Mouse (Mus musculus) heart, embryonic 13.5 days (tissue): ENCODE measurements at regions not wholly inside any gene's neighbourhood (a gene's known extent, or its start where the extent isn't known, plus 50 kb on each side); places are given as distances from the start of the nearest gene placed in this dataset.

ENCODE experiments used
- ATAC-seq: fragments of 200-750 bp; cut with Nextera tagmentation; 2 replicates; pipeline ENCODE4 v1.8.0; 2017; ENCODE audit warnings: moderate TSS enrichment; ENCODE audit not compliant: insufficient number of reproducible peaks, low FRiP score, low TSS enrichment; ENCODE audit errors: extremely low read depth
- H3K27ac ChIP-seq: fragments of 300-500 bp; sonication (generic); replicated peaks from 2 replicates; pipeline ENCODE4 v1.5.1; 2015; ENCODE audit warnings: moderate library complexity, mild to moderate bottlenecking, inconsistent platforms
- H3K27me3 ChIP-seq: fragments of 300-500 bp; sonication (generic); replicated peaks from 2 replicates; pipeline ENCODE4 v1.6.1; 2015; ENCODE audit warnings: mild to moderate bottlenecking, inconsistent platforms
- H3K36me3 ChIP-seq: fragments of 300-500 bp; sonication (generic); 2 replicates; pipeline ENCODE4 v1.6.1; 2015; ENCODE audit warnings: mild to moderate bottlenecking, inconsistent platforms
- H3K4me1 ChIP-seq: fragments of 300-500 bp; sonication (generic); 2 replicates; pipeline ENCODE4 v1.6.1; 2015; ENCODE audit warnings: inconsistent platforms
- H3K4me2 ChIP-seq: fragments of 300-500 bp; sonication (generic); 2 replicates; pipeline ENCODE4 v1.6.1; 2015; ENCODE audit warnings: inconsistent platforms, mild to moderate bottlenecking, moderate library complexity
- H3K4me3 ChIP-seq: fragments of 300-500 bp; sonication (generic); 2 replicates; pipeline ENCODE4 v1.5.1; 2015; ENCODE audit warnings: moderate library complexity, mild to moderate bottlenecking, inconsistent platforms
- H3K9ac ChIP-seq: fragments of 300-500 bp; sonication (generic); 2 replicates; pipeline ENCODE4 v1.6.1; 2015; ENCODE audit warnings: inconsistent platforms, mild to moderate bottlenecking, moderate library complexity
- H3K9me3 ChIP-seq: fragments of 300-500 bp; sonication (generic); 2 replicates; pipeline ENCODE4 v1.6.1; 2016; ENCODE audit warnings: inconsistent platforms
- WGBS: fragments of 180-500 bp; shearing (Covaris S2); methylation state at CpG from one replicate; pipeline ENCODE4 v1.1.7; 2015; ENCODE audit warnings: mixed read lengths; 5-methylcytosine and 5-hydroxymethylcytosine counted together

DNA sequence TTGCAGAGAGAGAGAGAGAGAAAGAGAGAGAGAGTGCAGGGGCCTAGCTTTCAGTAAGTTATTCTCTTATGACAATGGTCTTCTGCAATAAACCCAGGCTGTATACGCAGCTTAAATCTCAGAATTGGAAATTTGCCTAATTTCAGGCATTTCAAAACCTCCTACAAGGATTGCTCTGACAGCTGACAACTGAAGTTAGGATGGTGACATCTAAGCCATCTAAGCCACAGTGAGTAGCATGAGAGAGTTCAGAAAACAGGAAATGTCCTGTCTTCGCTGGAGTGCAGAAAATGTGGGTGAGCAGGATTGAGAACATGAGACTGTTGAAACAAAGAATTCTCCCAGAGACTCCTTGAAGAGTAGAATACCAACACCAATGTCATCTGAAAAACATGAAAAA is 56.8 kb downstream of the Fam110c start:
- H3K36me3 ChIP-seq: no peaks in the 10 kb centered on the region
- H3K9ac ChIP-seq: no peak overlapping the region
- no peaks in the 10 kb centered on the region for H3K4me1 ChIP-seq
- 62% methylated on average over 2 of the region's 2 CpGs for WGBS
- no peak overlapping the region for H3K4me2 ChIP-seq
- no peak overlapping the region for H3K27ac ChIP-seq
- no peak overlapping the region for H3K4me3 ChIP-seq
- no peaks in the 10 kb centered on the region for H3K9me3 ChIP-seq
- H3K27me3 ChIP-seq: no peaks in the 10 kb centered on the region
- ATAC-seq: no peak

DNA sequence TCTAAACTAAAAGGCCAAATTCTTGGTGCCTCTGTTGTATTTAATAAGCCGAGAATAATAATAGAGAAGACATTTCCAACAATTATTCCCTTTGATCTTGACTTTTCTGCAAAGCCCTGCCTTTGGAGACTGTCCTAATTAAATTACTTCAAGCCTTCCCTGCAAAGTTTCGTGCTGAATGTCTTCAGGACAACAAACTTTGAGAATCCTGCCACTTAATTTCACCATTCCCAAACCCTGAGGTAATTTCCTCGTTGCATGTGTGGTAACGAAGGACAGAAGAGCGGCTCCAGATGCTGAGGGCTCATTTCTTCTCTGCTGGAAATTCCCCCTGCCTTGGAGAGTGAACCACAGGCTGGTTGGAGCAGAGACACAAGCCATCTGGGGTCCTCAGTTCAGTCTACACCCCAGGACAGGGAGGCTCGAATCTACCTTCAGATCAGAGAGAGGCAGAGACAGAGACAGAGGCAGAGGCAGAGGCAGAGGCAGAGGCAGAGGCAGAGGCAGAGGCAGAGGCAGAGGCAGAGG is 60.9 kb downstream of the Fam110c start:
- Histone ChIP-seq H3K4me2 (no peak overlapping the region), H3K27me3 (no peaks in the 10 kb centered on the region), H3K4me1 (peaks cover 20% of the 10 kb centered on the region), H3K9me3 (no peaks in the 10 kb centered on the region), H3K4me3 (no peak overlapping the region), H3K9ac (no peak overlapping the region), H3K27ac (no peak overlapping the region), H3K36me3 (no peaks in the 10 kb centered on the region)
- WGBS: 70% methylated on average over 6 of the region's 6 CpGs
- no peak for ATAC-seq

DNA sequence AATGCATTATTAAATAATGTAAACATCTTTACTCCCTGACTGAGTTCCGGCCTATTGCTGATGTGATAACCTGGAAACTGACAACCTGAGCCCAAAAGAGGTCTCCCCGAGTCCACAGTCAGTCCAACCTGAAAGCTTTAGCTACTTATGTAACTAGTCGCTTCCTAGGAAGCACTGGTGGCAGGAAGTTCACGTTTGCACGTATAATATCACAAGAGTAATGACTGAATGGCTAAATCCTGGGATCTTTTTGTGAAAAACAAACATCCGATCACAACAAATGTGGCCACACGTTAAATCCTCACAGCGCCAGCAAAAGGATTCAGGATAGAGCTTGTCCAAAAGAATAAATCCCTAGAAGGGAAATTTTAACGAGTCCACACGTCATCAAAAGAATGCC is 62.7 kb downstream of the Fam110c start:
- WGBS: 71% methylated on average over 10 of the region's 10 CpGs
- H3K36me3 ChIP-seq: no peaks in the 10 kb centered on the region
- peaks cover 24% of the 10 kb centered on the region for H3K4me1 ChIP-seq
- no peak for ATAC-seq
- no peak overlapping the region for H3K9ac ChIP-seq
- no peaks in the 10 kb centered on the region for H3K9me3 ChIP-seq
- H3K27ac ChIP-seq: 0 out of 2 replicates have a peak overlapping the region, but pooled peaks have one; percentile 56
- H3K4me2 ChIP-seq: no peak overlapping the region
- no peaks in the 10 kb centered on the region for H3K27me3 ChIP-seq
- H3K4me3 ChIP-seq: no peak overlapping the region

DNA sequence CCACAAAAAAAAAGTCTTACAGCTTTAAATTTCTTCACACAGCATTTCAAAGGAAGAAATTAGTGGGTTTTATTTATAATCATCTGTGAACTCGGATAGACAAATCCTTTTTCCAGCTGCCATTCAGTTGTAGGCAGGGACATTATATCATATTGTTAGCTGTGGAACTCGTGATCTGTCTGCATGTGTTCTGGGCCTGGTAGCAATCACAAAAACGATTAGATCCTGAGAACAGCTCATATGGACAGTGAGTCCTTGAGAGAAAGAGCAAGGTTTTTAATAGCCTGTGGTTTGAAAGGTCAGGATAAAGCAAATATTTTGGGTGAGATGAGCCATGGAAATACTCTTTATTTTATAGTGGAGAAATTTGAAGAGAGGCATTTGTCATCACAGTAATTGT is 63.2 kb downstream of the Fam110c start:
- H3K36me3 ChIP-seq: no peaks in the 10 kb centered on the region
- H3K4me2 ChIP-seq: no peak overlapping the region
- peak overlapping the region; percentile 56 for H3K27ac ChIP-seq
- H3K4me3 ChIP-seq: no peak overlapping the region
- H3K9me3 ChIP-seq: no peaks in the 10 kb centered on the region
- H3K27me3 ChIP-seq: no peaks in the 10 kb centered on the region
- WGBS: 21% methylated on average over 3 of the region's 3 CpGs
- H3K4me1 ChIP-seq: peaks cover 24% of the 10 kb centered on the region
- no peak for ATAC-seq
- no peak overlapping the region for H3K9ac ChIP-seq

DNA sequence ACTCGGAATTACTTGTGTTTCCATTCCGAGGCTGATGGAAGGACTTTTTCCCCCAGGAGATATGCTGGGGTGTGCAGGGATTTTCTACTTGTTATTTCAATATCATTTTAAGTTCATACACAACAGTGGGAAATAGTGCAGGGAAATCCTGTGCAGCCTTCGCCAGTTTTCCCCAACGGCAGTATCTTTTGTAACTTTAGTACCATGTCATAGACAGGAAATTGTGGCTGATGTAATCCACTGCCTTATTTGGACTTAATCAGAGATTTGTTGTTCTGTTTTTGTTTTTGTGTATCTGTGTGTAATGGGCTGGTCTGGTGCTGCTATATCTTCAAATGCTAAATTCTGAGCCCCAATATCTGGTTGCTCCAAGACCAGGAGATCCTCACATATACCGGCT is 63.8 kb downstream of the Fam110c start:
- Histone ChIP-seq H3K4me1 (peaks cover 24% of the 10 kb centered on the region), H3K9me3 (no peaks in the 10 kb centered on the region), H3K36me3 (no peaks in the 10 kb centered on the region), H3K4me3 (no peak overlapping the region), H3K27ac (peak overlapping the region; percentile 56), H3K9ac (no peak overlapping the region), H3K4me2 (no peak overlapping the region), H3K27me3 (no peaks in the 10 kb centered on the region)
- WGBS: 44% methylated on average over 5 of the region's 5 CpGs
- no peak for ATAC-seq

DNA sequence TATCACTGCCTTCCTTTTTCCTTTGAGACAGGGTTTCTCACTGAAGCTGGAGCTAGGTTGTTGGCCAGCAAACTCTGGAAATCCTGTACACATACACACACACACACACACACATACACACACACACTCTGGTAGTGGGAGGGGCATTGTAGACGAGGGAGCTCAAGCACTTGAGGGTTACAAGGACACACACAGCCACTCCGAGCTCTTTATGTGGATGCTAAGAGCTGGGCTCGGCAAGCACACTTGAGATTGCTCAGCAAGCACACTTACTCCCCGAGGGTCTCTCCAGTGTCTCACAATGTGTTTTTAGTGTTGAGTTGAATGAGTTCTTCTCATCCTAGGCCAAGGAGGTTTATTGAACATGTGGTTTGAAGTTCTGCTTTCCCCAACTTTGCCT is 66.2 kb downstream of the Fam110c start:
- 30% methylated on average over 4 of the region's 4 CpGs for WGBS
- no peak for ATAC-seq
- H3K27me3 ChIP-seq: no peaks in the 10 kb centered on the region

DNA sequence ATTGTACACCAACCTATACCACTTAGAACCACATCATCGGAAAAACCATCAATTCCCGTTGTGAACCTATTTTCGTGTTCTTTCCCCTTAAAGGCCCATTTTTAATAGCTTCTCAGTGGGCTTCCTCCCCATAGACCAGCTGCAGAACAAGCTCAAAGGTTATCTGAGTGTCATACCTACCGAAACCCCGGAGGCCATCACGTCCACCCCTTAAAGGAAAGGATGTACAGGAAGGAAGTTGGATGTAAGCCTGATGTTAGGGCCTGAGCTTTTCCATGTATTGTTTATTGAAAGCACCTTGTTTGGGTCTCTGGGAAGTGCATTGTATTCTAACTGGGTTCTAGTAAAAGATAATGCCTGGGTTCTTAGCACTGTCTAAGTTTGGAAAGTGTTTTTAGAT is 69.6 kb downstream of the Fam110c start:
- H3K9me3 ChIP-seq: no peaks in the 10 kb centered on the region
- peaks cover 18% of the 10 kb centered on the region for H3K4me1 ChIP-seq
- WGBS: 63% methylated on average over 6 of the region's 6 CpGs
- no peaks in the 10 kb centered on the region for H3K27me3 ChIP-seq
- H3K36me3 ChIP-seq: no peaks in the 10 kb centered on the region
- no peak overlapping the region for H3K27ac ChIP-seq
- H3K9ac ChIP-seq: no peak overlapping the region
- H3K4me3 ChIP-seq: no peak overlapping the region
- no peak overlapping the region for H3K4me2 ChIP-seq
- no peak for ATAC-seq

More for the DNA sequence above, 66.2 kb downstream of the Fam110c start:
- H3K36me3 ChIP-seq: no peaks in the 10 kb centered on the region
- no peak overlapping the region for H3K4me3 ChIP-seq
- no peak overlapping the region for H3K9ac ChIP-seq
- H3K9me3 ChIP-seq: no peaks in the 10 kb centered on the region
- H3K4me2 ChIP-seq: no peak overlapping the region
- H3K27ac ChIP-seq: no peak overlapping the region
- H3K4me1 ChIP-seq: peaks cover 24% of the 10 kb centered on the region

DNA sequence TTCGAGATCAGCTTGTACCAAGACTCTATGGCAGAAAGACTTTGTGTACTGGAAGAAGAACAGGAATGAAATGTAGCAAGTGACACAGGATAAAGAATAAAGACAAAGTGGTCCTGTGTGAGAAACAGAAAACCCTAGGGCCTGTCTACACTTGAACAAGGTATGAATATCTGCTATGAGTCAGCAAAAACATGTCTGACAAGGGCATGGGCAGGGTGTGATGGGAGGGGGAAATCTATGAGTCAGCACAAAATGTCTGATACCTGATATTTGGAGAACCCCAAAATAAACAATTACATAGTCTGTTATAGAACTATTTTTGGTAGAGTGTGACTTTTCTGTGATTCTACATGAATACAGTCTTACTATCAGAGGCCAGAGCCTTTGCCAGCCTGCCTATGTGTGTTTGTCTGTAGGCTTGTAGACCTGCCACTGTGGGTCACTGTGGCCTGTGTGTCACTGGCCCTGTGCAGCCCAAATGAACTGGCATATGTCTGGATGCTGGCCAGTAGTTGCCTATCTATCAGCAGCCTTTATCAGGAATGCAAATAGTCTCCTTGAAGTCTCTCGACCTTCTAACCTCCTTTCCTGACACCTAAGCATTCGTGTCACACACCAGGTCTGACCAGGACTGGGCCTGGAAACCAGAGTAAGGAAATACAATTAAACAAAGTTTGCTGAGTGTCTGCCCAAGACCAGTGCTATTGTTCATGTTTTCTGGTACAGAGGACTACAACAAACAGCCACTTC is 71.5 kb downstream of the Fam110c start:
- Histone ChIP-seq H3K27me3 (no peaks in the 10 kb centered on the region), H3K36me3 (no peaks in the 10 kb centered on the region), H3K4me1 (peaks cover 29% of the 10 kb centered on the region), H3K9me3 (no peaks in the 10 kb centered on the region), H3K9ac (peak overlapping the region; percentile 5; the same call in 1 of the 2 replicates), H3K4me3 (no peak overlapping the region), H3K4me2 (no peak overlapping the region), H3K27ac (peak overlapping the region; percentile 46)
- no peak; the same call in 1 of the 2 replicates for ATAC-seq
- WGBS: 34% methylated on average over 3 of the region's 3 CpGs

DNA sequence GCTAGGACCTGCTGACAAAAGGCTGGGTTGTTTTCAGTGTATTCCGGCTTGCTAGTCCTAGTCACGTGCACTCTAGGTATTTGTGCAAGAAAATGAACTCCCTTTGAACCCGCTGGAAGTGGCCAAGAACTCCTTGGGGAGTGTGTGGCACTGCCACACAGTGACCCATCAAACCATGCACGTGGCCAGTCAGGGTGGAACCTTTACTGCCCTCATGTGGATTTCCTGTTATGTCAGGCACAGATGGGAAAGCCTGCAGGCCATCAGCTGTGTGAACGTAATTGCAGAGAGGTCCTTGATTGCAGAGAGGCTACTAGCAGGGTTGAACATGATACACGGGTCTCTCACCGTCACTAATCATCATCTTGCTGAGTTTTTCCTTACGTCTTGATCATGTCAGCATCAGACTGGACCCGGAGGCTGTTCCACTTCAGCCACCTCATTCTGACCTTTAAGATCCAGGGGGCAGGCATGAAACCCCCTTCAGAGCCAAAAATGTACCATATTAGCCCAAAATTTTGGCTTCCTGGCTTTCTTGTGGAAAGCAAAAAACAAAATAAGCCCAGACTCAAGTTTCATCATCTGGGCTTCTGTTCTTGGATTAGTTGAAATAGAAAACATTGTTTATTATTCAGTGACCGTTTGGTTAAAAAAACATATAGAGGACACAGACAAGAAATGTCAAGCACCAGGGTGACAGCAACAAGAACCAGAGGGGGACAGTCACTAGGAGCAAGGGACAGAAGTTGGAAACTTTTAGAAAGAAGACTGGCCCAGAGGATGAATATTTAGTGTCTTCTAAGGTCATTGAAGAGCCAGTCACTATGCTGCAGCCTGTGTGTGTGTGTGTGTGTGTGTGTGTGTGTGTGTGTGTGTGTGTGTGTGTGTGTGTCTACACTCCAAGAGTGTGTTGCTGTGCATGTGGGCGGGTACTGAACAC is 75.0 kb downstream of the Fam110c start:
- Histone ChIP-seq H3K36me3 (no peaks in the 10 kb centered on the region), H3K9me3 (no peaks in the 10 kb centered on the region), H3K4me1 (peaks cover 29% of the 10 kb centered on the region), H3K4me3 (no peak overlapping the region), H3K27me3 (no peaks in the 10 kb centered on the region), H3K4me2 (no peak overlapping the region), H3K27ac (0 out of 2 replicates have a peak overlapping the region, but pooled peaks have one; percentile 24), H3K9ac (0 out of 2 replicates have a peak overlapping the region, but pooled peaks have one; percentile 24)
- no peak for ATAC-seq
- WGBS: 41% methylated on average over 11 of the region's 11 CpGs

DNA sequence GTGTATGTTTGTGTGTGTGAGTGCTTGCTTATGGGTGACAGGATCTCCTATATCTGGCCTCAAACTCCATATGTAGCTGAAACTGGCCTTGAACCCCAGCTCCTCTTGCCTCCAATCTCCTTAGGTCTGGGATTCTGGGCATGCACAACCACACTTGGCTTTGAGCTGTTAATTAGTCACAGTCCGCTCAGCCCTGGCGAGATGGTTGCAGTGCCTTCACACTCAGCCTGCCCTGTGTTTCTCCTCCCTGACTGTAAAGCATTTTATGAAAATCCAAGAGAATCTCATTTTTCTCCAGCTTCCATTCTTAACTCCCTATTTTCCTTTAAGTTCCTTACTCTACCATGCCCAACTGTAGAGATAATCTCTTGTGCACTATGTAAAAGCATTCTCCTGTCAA is 80.1 kb downstream of the Fam110c start:
- 79% methylated on average over 2 of the region's 2 CpGs for WGBS
- Histone ChIP-seq H3K9ac (no peak overlapping the region), H3K27me3 (no peaks in the 10 kb centered on the region), H3K4me1 (peaks cover 10% of the 10 kb centered on the region), H3K9me3 (no peaks in the 10 kb centered on the region), H3K4me2 (no peak overlapping the region), H3K4me3 (no peak overlapping the region), H3K27ac (no peak overlapping the region), H3K36me3 (no peaks in the 10 kb centered on the region)
- ATAC-seq: no peak

DNA sequence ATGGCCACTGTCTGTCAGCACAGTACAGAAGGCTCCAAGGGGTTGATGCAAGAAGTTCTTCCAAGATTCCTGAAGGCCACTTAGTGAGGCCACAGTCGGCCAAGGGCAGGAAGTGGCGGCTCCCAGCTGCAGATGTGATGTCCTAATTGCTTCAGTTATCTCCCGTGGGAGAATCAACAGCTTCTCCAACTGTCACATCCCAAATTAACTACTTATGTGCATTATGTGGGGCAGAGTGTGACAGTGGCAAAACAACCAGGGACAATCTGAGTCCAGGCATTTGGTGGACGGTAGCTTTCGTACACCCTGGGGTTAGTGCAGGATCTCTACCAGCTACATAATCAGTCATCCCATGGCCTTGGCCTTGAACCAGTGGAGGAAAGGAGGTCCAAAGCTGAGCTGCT is 80.9 kb downstream of the Fam110c start:
- Histone ChIP-seq H3K36me3 (no peaks in the 10 kb centered on the region), H3K27me3 (no peaks in the 10 kb centered on the region), H3K9me3 (no peaks in the 10 kb centered on the region), H3K4me3 (no peak overlapping the region), H3K4me1 (0 out of 2 replicates have a peak, but pooled peaks cover 2% of the 10 kb centered on the region), H3K9ac (no peak overlapping the region), H3K4me2 (no peak overlapping the region), H3K27ac (no peak overlapping the region)
- no peak for ATAC-seq
- 44% methylated on average over 5 of the region's 5 CpGs for WGBS
